Mouse (Mus musculus) NIH3T3 (cell line): Measurements from ENCODE around the gene Gpc5.

Experiments
- DNase-seq: peaks from one replicate; pipeline ENCODE4 v3.0.0-alpha.2; 2012; ENCODE audit warnings: low read depth

Gpc5 gene

GRCm38 (mm10) chr14:115107467-115107866, 15.5 kb downstream of the Gpc5 start:
- no peak for DNase-seq

GRCm38 (mm10) chr14:115118626-115119025, 26.6 kb downstream of the Gpc5 start:
- no peak for DNase-seq

GRCm38 (mm10) chr14:115148821-115149220, 56.8 kb downstream of the Gpc5 start:
- no peak for DNase-seq

- DNase-seq, result no peak
Observed at GRCm38 (mm10) chr14:115156597-115156996, 64.6 kb downstream of the Gpc5 start.

GRCm38 (mm10) chr14:115177322-115177836, 85.4 kb downstream of the Gpc5 start:
- DNase-seq, result no peak

GRCm38 (mm10) chr14:115179925-115180324, 87.9 kb downstream of the Gpc5 start:
- DNase-seq, result no peak

- no peak for DNase-seq
Observed at GRCm38 (mm10) chr14:115188256-115188655, 96.2 kb downstream of the Gpc5 start.

- DNase-seq, result no peak
Observed at GRCm38 (mm10) chr14:115228075-115228474, 136.1 kb downstream of the Gpc5 start.

- no peak for DNase-seq
Observed at GRCm38 (mm10) chr14:115236387-115236786, 144.4 kb downstream of the Gpc5 start.

GRCm38 (mm10) chr14:115240621-115241373, 148.8 kb downstream of the Gpc5 start:
- DNase-seq, result no peak

- DNase-seq, result no peak
Observed at GRCm38 (mm10) chr14:115250537-115250936, 158.5 kb downstream of the Gpc5 start.

GRCm38 (mm10) chr14:115251791-115252190, 159.8 kb downstream of the Gpc5 start:
- DNase-seq, result no peak

- DNase-seq, result no peak
Observed at GRCm38 (mm10) chr14:115253155-115253554, 161.1 kb downstream of the Gpc5 start.

GRCm38 (mm10) chr14:115253685-115254084, 161.7 kb downstream of the Gpc5 start:
- no peak for DNase-seq

- no peak for DNase-seq
Observed at GRCm38 (mm10) chr14:115269703-115270402, 177.8 kb downstream of the Gpc5 start.

- DNase-seq, result no peak
Observed at GRCm38 (mm10) chr14:115270445-115270844, 178.4 kb downstream of the Gpc5 start.

- DNase-seq, result no peak
Observed at GRCm38 (mm10) chr14:115282782-115283181, 190.8 kb downstream of the Gpc5 start.

- DNase-seq, result no peak
Observed at GRCm38 (mm10) chr14:115324247-115324646, 232.2 kb downstream of the Gpc5 start.

- DNase-seq, result no peak
Observed at GRCm38 (mm10) chr14:115326426-115326825, 234.4 kb downstream of the Gpc5 start.

- peak; percentile 2 for DNase-seq
Observed at GRCm38 (mm10) chr14:115339084-115339483, 247.1 kb downstream of the Gpc5 start.

GRCm38 (mm10) chr14:115342597-115342996, 250.6 kb downstream of the Gpc5 start:
- DNase-seq, result no peak

- no peak for DNase-seq
Observed at GRCm38 (mm10) chr14:115349448-115349847, 257.4 kb downstream of the Gpc5 start.

GRCm38 (mm10) chr14:115365320-115365935, 273.4 kb downstream of the Gpc5 start:
- no peak for DNase-seq
